Mouse (Mus musculus): ENCODE results near the gene Olfr796. TPM values are rescaled to one million over a fixed set of nuclear protein-coding genes. Genes with fewer than 3 reads are reported as not detected.

The Olfr796 gene
- total and polyA plus RNA-seq, 3 experiments: not detected

DNA sequence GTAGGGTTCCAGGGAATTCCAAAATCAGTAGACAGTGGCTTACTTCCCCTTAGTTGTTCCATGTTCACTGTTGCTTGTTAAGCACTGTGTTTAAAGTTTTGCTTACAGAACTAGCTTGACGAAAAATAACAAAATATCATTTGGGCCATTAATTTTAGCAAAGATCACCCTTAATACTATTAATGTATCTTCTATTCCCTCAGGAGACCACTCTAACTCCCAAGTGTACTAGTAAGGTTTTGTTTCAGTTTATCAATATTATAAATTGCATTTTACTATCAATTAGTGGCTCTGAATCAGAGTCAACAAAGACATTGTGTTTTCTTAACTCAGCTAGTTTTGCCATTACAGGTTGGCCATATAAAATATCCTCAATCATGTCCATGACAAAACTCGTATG lies 45.0 kb downstream of the Olfr796 start, which contains the start of gene Olfr794:
TSS of gene Olfr794 (plus strand) at position 301 of the 400 bp plus-strand sequence.
- no peaks in the 10 kb centered on the region for H3K36me3 ChIP-seq (ENCODE audit: control insufficient read depth in 1 of 2, insufficient read depth in 2 of 2, low read length in 2 of 2)
- H3K27ac ChIP-seq (ENCODE audit: control insufficient read depth, low read depth, low read length): no peak within 1 kb of the TSS
- H3K4me1 ChIP-seq (ENCODE audit: control insufficient read depth in 1 of 2, insufficient read depth in 2 of 2, low read length in 2 of 2): no peaks in the 10 kb centered on the region
- no peak for DNase-seq (ENCODE audit: low read depth, low spot score)
- no peaks in the 10 kb centered on the region for H3K79me2 ChIP-seq (ENCODE audit: control insufficient read depth, insufficient read depth, low read length, poor library complexity)
- no peaks in the 10 kb centered on the region for H3K27me3 ChIP-seq (ENCODE audit: control insufficient read depth in 1 of 2, insufficient read depth in 2 of 2, low read length in 2 of 2)
- H3K9ac ChIP-seq (ENCODE audit: control insufficient read depth, low read depth, low read length, poor library complexity, severe bottlenecking): no peak within 1 kb of the TSS
- H3K4me3 ChIP-seq (ENCODE audit: control insufficient read depth in 1 of 2, insufficient read depth in 1 of 2, low read depth in 2 of 2, low read length in 2 of 2): no peak within 1 kb of the TSS
- no peak for TF ChIP-seq JUND (IDR thresholded peaks at IDR 0.05; ENCODE audit: low read depth, low read length)
- no peak for TF ChIP-seq USF2 (IDR thresholded peaks at IDR 0.05; ENCODE audit: borderline replicate concordance in 1 of 2, insufficient read depth in 1 of 2, low read depth in 1 of 2, low read length in 2 of 2)
- no peak for TF ChIP-seq POLR2AphosphoS5 (IDR thresholded peaks at IDR 0.05; ENCODE audit: borderline replicate concordance, low read depth, low read length)
- no peak for TF ChIP-seq SMC3 (IDR thresholded peaks at IDR 0.05; ENCODE audit: low read depth, low read length)
- TF ChIP-seq BHLHE40 (IDR thresholded peaks at IDR 0.05; ENCODE audit: borderline replicate concordance, low read depth, low read length): no peak
- TF ChIP-seq MYC (IDR thresholded peaks at IDR 0.05; ENCODE audit: low read depth, low read length): no peak
- TF ChIP-seq MXI1 (IDR thresholded peaks at IDR 0.05; ENCODE audit: low read depth, low read length): no peak
- TF ChIP-seq NRF1 (IDR thresholded peaks at IDR 0.05; ENCODE audit: insufficient read depth, low read depth, low read length, poor library complexity, severe bottlenecking): no peak
- TF ChIP-seq ELF1 (IDR thresholded peaks at IDR 0.05; ENCODE audit: low read depth, low read length): no peak
- TF ChIP-seq CTCF (IDR thresholded peaks at IDR 0.05 in 2 of 3, conservative IDR thresholded peaks at IDR 0.05 in 1 of 3; ENCODE audit: control insufficient read depth in 1 of 3, insufficient read depth in 1 of 3, low read depth in 2 of 3, low read length in 3 of 3, poor library complexity in 1 of 3, severe bottlenecking in 1 of 3): no peak
- TF ChIP-seq POLR2A (IDR thresholded peaks at IDR 0.05; ENCODE audit: control insufficient read depth in 1 of 2, insufficient read depth in 1 of 2, low read depth in 1 of 2, low read length in 2 of 2, poor library complexity in 1 of 2): no peak
- no peak for TF ChIP-seq MYB (IDR thresholded peaks at IDR 0.05; ENCODE audit: low read depth, low read length)
- no peak for TF ChIP-seq RAD21 (IDR thresholded peaks at IDR 0.05; ENCODE audit: low read depth, low read length)
- H3K9me3 ChIP-seq (replicated peaks; ENCODE audit: insufficient read depth, low read length): no peaks in the 10 kb centered on the region

Other genes with a start within 250 kb of the Olfr796 start
- gene Olfr784, start 228.5 kb downstream of the Olfr796 start, total RNA-seq (2012; rRNA removed): 0.13 and 0.15 TPM in 2 replicates
- gene Olfr784, start 228.5 kb downstream of the Olfr796 start, polyA plus RNA-seq (2012; ENCODE audit: insufficient read depth in 1 of 2, insufficient read length in 2 of 2, low read depth in 1 of 2, low replicate concordance in 2 of 2, missing spikeins in 1 of 2): under 1 TPM in 1 of 2 experiments, not detected in 1; 0.36 TPM
- gene Olfr785, start 207.1 kb downstream of the Olfr796 start, total RNA-seq (2012; rRNA removed): not detected in 2 replicates
- gene Olfr785, start 207.1 kb downstream of the Olfr796 start, polyA plus RNA-seq (2012; ENCODE audit: insufficient read depth in 1 of 2, insufficient read length in 2 of 2, low read depth in 1 of 2, low replicate concordance in 2 of 2, missing spikeins in 1 of 2): not detected
- not detected in 2 replicates for gene Olfr786, start 185.3 kb downstream of the Olfr796 start, total RNA-seq (2012; rRNA removed)
- gene Olfr786, start 185.3 kb downstream of the Olfr796 start, polyA plus RNA-seq (2012; ENCODE audit: insufficient read depth in 1 of 2, insufficient read length in 2 of 2, low read depth in 1 of 2, low replicate concordance in 2 of 2, missing spikeins in 1 of 2): not detected
- gene Olfr787, start 150.7 kb downstream of the Olfr796 start, total RNA-seq (2012; rRNA removed): not detected in 2 replicates
- gene Olfr787, start 150.7 kb downstream of the Olfr796 start, polyA plus RNA-seq (2012; ENCODE audit: insufficient read depth in 1 of 2, insufficient read length in 2 of 2, low read depth in 1 of 2, low replicate concordance in 2 of 2, missing spikeins in 1 of 2): not detected
- gene Olfr788, start 141.6 kb downstream of the Olfr796 start, total RNA-seq (2012; rRNA removed): not detected in 2 replicates
- not detected for gene Olfr788, start 141.6 kb downstream of the Olfr796 start, polyA plus RNA-seq (2012; ENCODE audit: insufficient read depth in 1 of 2, insufficient read length in 2 of 2, low read depth in 1 of 2, low replicate concordance in 2 of 2, missing spikeins in 1 of 2)
- not detected in 2 replicates for gene Olfr789, start 127.8 kb downstream of the Olfr796 start, total RNA-seq (2012; rRNA removed)
- gene Olfr789, start 127.8 kb downstream of the Olfr796 start, polyA plus RNA-seq (2012; ENCODE audit: insufficient read depth in 1 of 2, insufficient read length in 2 of 2, low read depth in 1 of 2, low replicate concordance in 2 of 2, missing spikeins in 1 of 2): not detected
- not detected in 2 replicates for gene Olfr790, start 114.1 kb downstream of the Olfr796 start, total RNA-seq (2012; rRNA removed)
- not detected for gene Olfr790, start 114.1 kb downstream of the Olfr796 start, polyA plus RNA-seq (2012; ENCODE audit: insufficient read depth in 1 of 2, insufficient read length in 2 of 2, low read depth in 1 of 2, low replicate concordance in 2 of 2, missing spikeins in 1 of 2)
- not detected in 2 replicates for gene Olfr791, start 90.8 kb downstream of the Olfr796 start, total RNA-seq (2012; rRNA removed)
- gene Olfr791, start 90.8 kb downstream of the Olfr796 start, polyA plus RNA-seq (2012; ENCODE audit: insufficient read depth in 1 of 2, insufficient read length in 2 of 2, low read depth in 1 of 2, low replicate concordance in 2 of 2, missing spikeins in 1 of 2): not detected
- gene Olfr792, start 73.4 kb downstream of the Olfr796 start, total RNA-seq (2012; rRNA removed): not detected in 2 replicates
- gene Olfr792, start 73.4 kb downstream of the Olfr796 start, polyA plus RNA-seq (2012; ENCODE audit: insufficient read depth in 1 of 2, insufficient read length in 2 of 2, low read depth in 1 of 2, low replicate concordance in 2 of 2, missing spikeins in 1 of 2): not detected
- gene Olfr794, start 44.9 kb downstream of the Olfr796 start, total RNA-seq (2012; rRNA removed): not detected in 2 replicates
- gene Olfr794, start 44.9 kb downstream of the Olfr796 start, polyA plus RNA-seq (2012; ENCODE audit: insufficient read depth in 1 of 2, insufficient read length in 2 of 2, low read depth in 1 of 2, low replicate concordance in 2 of 2, missing spikeins in 1 of 2): not detected
- gene Olfr798, start 15.4 kb upstream of the Olfr796 start, total RNA-seq (2012; rRNA removed): not detected in 2 replicates
- gene Olfr798, start 15.4 kb upstream of the Olfr796 start, polyA plus RNA-seq (2012; ENCODE audit: insufficient read depth in 1 of 2, insufficient read length in 2 of 2, low read depth in 1 of 2, low replicate concordance in 2 of 2, missing spikeins in 1 of 2): not detected
- gene Olfr799, start 24.9 kb upstream of the Olfr796 start, total RNA-seq (2012; rRNA removed): not detected in 2 replicates
- not detected for gene Olfr799, start 24.9 kb upstream of the Olfr796 start, polyA plus RNA-seq (2012; ENCODE audit: insufficient read depth in 1 of 2, insufficient read length in 2 of 2, low read depth in 1 of 2, low replicate concordance in 2 of 2, missing spikeins in 1 of 2)
- not detected in 2 replicates for gene Olfr800, start 45.1 kb upstream of the Olfr796 start, total RNA-seq (2012; rRNA removed)
- not detected for gene Olfr800, start 45.1 kb upstream of the Olfr796 start, polyA plus RNA-seq (2012; ENCODE audit: insufficient read depth in 1 of 2, insufficient read length in 2 of 2, low read depth in 1 of 2, low replicate concordance in 2 of 2, missing spikeins in 1 of 2)
- not detected in 2 replicates for gene Olfr801, start 61.3 kb upstream of the Olfr796 start, total RNA-seq (2012; rRNA removed)
- not detected for gene Olfr801, start 61.3 kb upstream of the Olfr796 start, polyA plus RNA-seq (2012; ENCODE audit: insufficient read depth in 1 of 2, insufficient read length in 2 of 2, low read depth in 1 of 2, low replicate concordance in 2 of 2, missing spikeins in 1 of 2)
- gene Olfr802, start 75.6 kb upstream of the Olfr796 start, total RNA-seq (2012; rRNA removed): not detected in 2 replicates
- not detected for gene Olfr802, start 75.6 kb upstream of the Olfr796 start, polyA plus RNA-seq (2012; ENCODE audit: insufficient read depth in 1 of 2, insufficient read length in 2 of 2, low read depth in 1 of 2, low replicate concordance in 2 of 2, missing spikeins in 1 of 2)
- not detected in 2 replicates for gene Olfr803, start 81.7 kb upstream of the Olfr796 start, total RNA-seq (2012; rRNA removed)
- under 1 TPM in 1 of 2 experiments, not detected in 1; 0.03 TPM for gene Olfr803, start 81.7 kb upstream of the Olfr796 start, polyA plus RNA-seq (2012; ENCODE audit: insufficient read depth in 1 of 2, insufficient read length in 2 of 2, low read depth in 1 of 2, low replicate concordance in 2 of 2, missing spikeins in 1 of 2)
- gene Olfr804, start 90.6 kb upstream of the Olfr796 start, total RNA-seq (2012; rRNA removed): not detected in 2 replicates
- not detected for gene Olfr804, start 90.6 kb upstream of the Olfr796 start, polyA plus RNA-seq (2012; ENCODE audit: insufficient read depth in 1 of 2, insufficient read length in 2 of 2, low read depth in 1 of 2, low replicate concordance in 2 of 2, missing spikeins in 1 of 2)
- gene Olfr805, start 116.8 kb upstream of the Olfr796 start, total RNA-seq (2012; rRNA removed): not detected in 2 replicates
- gene Olfr805, start 116.8 kb upstream of the Olfr796 start, polyA plus RNA-seq (2012; ENCODE audit: insufficient read depth in 1 of 2, insufficient read length in 2 of 2, low read depth in 1 of 2, low replicate concordance in 2 of 2, missing spikeins in 1 of 2): not detected
- not detected in 2 replicates for gene Olfr806, start 129.4 kb upstream of the Olfr796 start, total RNA-seq (2012; rRNA removed)
- not detected for gene Olfr806, start 129.4 kb upstream of the Olfr796 start, polyA plus RNA-seq (2012; ENCODE audit: insufficient read depth in 1 of 2, insufficient read length in 2 of 2, low read depth in 1 of 2, low replicate concordance in 2 of 2, missing spikeins in 1 of 2)
- gene Olfr807, start 145.2 kb upstream of the Olfr796 start, total RNA-seq (2012; rRNA removed): not detected in 2 replicates
- not detected for gene Olfr807, start 145.2 kb upstream of the Olfr796 start, polyA plus RNA-seq (2012; ENCODE audit: insufficient read depth in 1 of 2, insufficient read length in 2 of 2, low read depth in 1 of 2, low replicate concordance in 2 of 2, missing spikeins in 1 of 2)
- gene Olfr808, start 152.9 kb upstream of the Olfr796 start, total RNA-seq (2012; rRNA removed): not detected in 2 replicates
- not detected for gene Olfr808, start 152.9 kb upstream of the Olfr796 start, polyA plus RNA-seq (2012; ENCODE audit: insufficient read depth in 1 of 2, insufficient read length in 2 of 2, low read depth in 1 of 2, low replicate concordance in 2 of 2, missing spikeins in 1 of 2)
- gene Olfr809, start 162.1 kb upstream of the Olfr796 start, total RNA-seq (2012; rRNA removed): not detected in 2 replicates
- not detected for gene Olfr809, start 162.1 kb upstream of the Olfr796 start, polyA plus RNA-seq (2012; ENCODE audit: insufficient read depth in 1 of 2, insufficient read length in 2 of 2, low read depth in 1 of 2, low replicate concordance in 2 of 2, missing spikeins in 1 of 2)
- gene Olfr810, start 182.3 kb upstream of the Olfr796 start, total RNA-seq (2012; rRNA removed): not detected in 2 replicates
- not detected for gene Olfr810, start 182.3 kb upstream of the Olfr796 start, polyA plus RNA-seq (2012; ENCODE audit: insufficient read depth in 1 of 2, insufficient read length in 2 of 2, low read depth in 1 of 2, low replicate concordance in 2 of 2, missing spikeins in 1 of 2)
- not detected in 2 replicates for gene Olfr811, start 191.8 kb upstream of the Olfr796 start, total RNA-seq (2012; rRNA removed)
- not detected for gene Olfr811, start 191.8 kb upstream of the Olfr796 start, polyA plus RNA-seq (2012; ENCODE audit: insufficient read depth in 1 of 2, insufficient read length in 2 of 2, low read depth in 1 of 2, low replicate concordance in 2 of 2, missing spikeins in 1 of 2)
- not detected in 2 replicates for gene Olfr812, start 233.5 kb upstream of the Olfr796 start, total RNA-seq (2012; rRNA removed)
- gene Olfr812, start 233.5 kb upstream of the Olfr796 start, polyA plus RNA-seq (2012; ENCODE audit: insufficient read depth in 1 of 2, insufficient read length in 2 of 2, low read depth in 1 of 2, low replicate concordance in 2 of 2, missing spikeins in 1 of 2): not detected
- gene Olfr813, start 242.8 kb upstream of the Olfr796 start, total RNA-seq (2012; rRNA removed): not detected in 2 replicates
- gene Olfr813, start 242.8 kb upstream of the Olfr796 start, polyA plus RNA-seq (2012; ENCODE audit: insufficient read depth in 1 of 2, insufficient read length in 2 of 2, low read depth in 1 of 2, low replicate concordance in 2 of 2, missing spikeins in 1 of 2): not detected

Measured in MEL (cell line).